Mouse (Mus musculus) intestine, embryonic 15.5 days (tissue): ENCODE results near the gene Mylk. TPM values are rescaled to one million over a fixed set of nuclear protein-coding genes. Genes with fewer than 3 reads are reported as not detected.
"Not testable (repeated sequence)": the region's sequence is repeated elsewhere in the genome, so short reads cannot be mapped to it uniquely, and the experiment has no call there.

ENCODE experiments used
- ATAC-seq: fragments of 200-750 bp; cut with Nextera tagmentation; 2 replicates; pipeline ENCODE4 v1.8.0; 2017; ENCODE audit warnings: moderate TSS enrichment, moderate library complexity
- H3K27ac ChIP-seq: fragments of 300-500 bp; sonication (generic); 2 replicates; pipeline ENCODE4 v1.5.1; 2015; ENCODE audit warnings: mild to moderate bottlenecking, inconsistent platforms
- H3K27me3 ChIP-seq: fragments of 300-500 bp; sonication (generic); replicated peaks from 2 replicates; pipeline ENCODE4 v1.6.1; 2015; ENCODE audit warnings: inconsistent platforms
- H3K36me3 ChIP-seq: fragments of 300-500 bp; sonication (generic); 2 replicates; pipeline ENCODE4 v1.6.1; 2015; ENCODE audit warnings: inconsistent platforms
- H3K4me1 ChIP-seq: fragments of 300-500 bp; sonication (generic); replicated peaks from 2 replicates; pipeline ENCODE4 v1.6.1; 2015; ENCODE audit warnings: inconsistent platforms
- H3K4me2 ChIP-seq: fragments of 300-500 bp; sonication (generic); replicated peaks from 2 replicates; pipeline ENCODE4 v1.6.1; 2015; ENCODE audit warnings: mild to moderate bottlenecking, inconsistent platforms
- H3K4me3 ChIP-seq: fragments of 300-500 bp; sonication (generic); replicated peaks from 2 replicates; pipeline ENCODE4 v1.5.1; 2015; ENCODE audit warnings: inconsistent platforms
- H3K9ac ChIP-seq: fragments of 300-500 bp; sonication (generic); 2 replicates; pipeline ENCODE4 v1.6.1; 2015; ENCODE audit warnings: inconsistent platforms
- H3K9me3 ChIP-seq: fragments of 300-500 bp; sonication (generic); 2 replicates; pipeline ENCODE4 v1.6.1; 2016; ENCODE audit warnings: inconsistent platforms
- whole genome bisulfite sequencing: fragments of 180-500 bp; shearing (Covaris S2); methylation state at CpG from one replicate; pipeline ENCODE4 v1.1.7; 2015; 5-methylcytosine and 5-hydroxymethylcytosine counted together
- polyA plus RNA-seq: library from polyadenylated mRNA; unstranded; fragments of >200 nt; fragmentation: Nextera tagmentation; extraction: Ambion mirVana; gene quantifications from 2 replicates; pipeline ENCODE4 v1.2.1, GENCODE M21; 2015

The Mylk gene
- polyA plus RNA-seq, 1 experiment from 2014 or later = 346 TPM

- Histone ChIP-seq H3K36me3 (no peaks in the 10 kb centered on the region), H3K9me3 (no peaks in the 10 kb centered on the region), H3K27me3 (no peaks in the 10 kb centered on the region), H3K27ac (no peak overlapping the region), H3K9ac (no peak overlapping the region), H3K4me3 (no peak overlapping the region), H3K4me1 (no peaks in the 10 kb centered on the region), H3K4me2 (no peak overlapping the region)
- ATAC-seq = no peak
- 60% methylated on average over 1 of the region's 1 CpGs for WGBS
These were observed 37.4 kb downstream of the Mylk start for GRCm38 (mm10) chr16:34782442-34782841.

GRCm38 (mm10) chr16:34783536-34783935, 38.5 kb downstream of the Mylk start:
- WGBS = 88% methylated on average over 5 of the region's 5 CpGs
- no peaks in the 10 kb centered on the region for H3K9me3 ChIP-seq
- H3K36me3 ChIP-seq = no peaks in the 10 kb centered on the region
- no peaks in the 10 kb centered on the region for H3K4me1 ChIP-seq
- no peak overlapping the region for H3K4me3 ChIP-seq
- H3K4me2 ChIP-seq = no peak overlapping the region
- no peak for ATAC-seq
- H3K27me3 ChIP-seq = no peaks in the 10 kb centered on the region
- no peak overlapping the region for H3K9ac ChIP-seq
- H3K27ac ChIP-seq = no peak overlapping the region

- 67% methylated on average over 4 of the region's 4 CpGs for WGBS
- no peaks in the 10 kb centered on the region for H3K9me3 ChIP-seq
- no peak overlapping the region for H3K4me3 ChIP-seq
- no peaks in the 10 kb centered on the region for H3K4me1 ChIP-seq
- H3K4me2 ChIP-seq = no peak overlapping the region
- no peak overlapping the region for H3K9ac ChIP-seq
- no peaks in the 10 kb centered on the region for H3K36me3 ChIP-seq
- H3K27ac ChIP-seq = no peak overlapping the region
- no peaks in the 10 kb centered on the region for H3K27me3 ChIP-seq
- ATAC-seq = no peak
These were observed 39.7 kb downstream of the Mylk start for GRCm38 (mm10) chr16:34784675-34785074.

GRCm38 (mm10) chr16:34792555-34792954, 47.5 kb downstream of the Mylk start:
- no peak overlapping the region for H3K27ac ChIP-seq
- no peak overlapping the region for H3K4me2 ChIP-seq
- H3K4me1 ChIP-seq = no peaks in the 10 kb centered on the region
- no peaks in the 10 kb centered on the region for H3K9me3 ChIP-seq
- no peaks in the 10 kb centered on the region for H3K27me3 ChIP-seq
- no peaks in the 10 kb centered on the region for H3K36me3 ChIP-seq
- WGBS = 65% methylated on average over 1 of the region's 1 CpGs
- no peak for ATAC-seq
- no peak overlapping the region for H3K9ac ChIP-seq
- no peak overlapping the region for H3K4me3 ChIP-seq

GRCm38 (mm10) chr16:34793000-34793399, 48.0 kb downstream of the Mylk start:
- WGBS = 71% methylated on average over 5 of the region's 5 CpGs
- Histone ChIP-seq H3K9me3 (no peaks in the 10 kb centered on the region), H3K4me3 (no peak overlapping the region), H3K27me3 (no peaks in the 10 kb centered on the region), H3K36me3 (no peaks in the 10 kb centered on the region), H3K4me1 (no peaks in the 10 kb centered on the region), H3K4me2 (no peak overlapping the region), H3K9ac (no peak overlapping the region), H3K27ac (no peak overlapping the region)
- no peak for ATAC-seq

- H3K27me3 ChIP-seq = no peaks in the 10 kb centered on the region
- H3K36me3 ChIP-seq = no peaks in the 10 kb centered on the region
- 71% methylated on average over 5 of the region's 5 CpGs for WGBS
- no peak overlapping the region for H3K27ac ChIP-seq
- H3K9ac ChIP-seq = no peak overlapping the region
- no peaks in the 10 kb centered on the region for H3K4me1 ChIP-seq
- no peaks in the 10 kb centered on the region for H3K9me3 ChIP-seq
- ATAC-seq = no peak
- no peak overlapping the region for H3K4me2 ChIP-seq
- H3K4me3 ChIP-seq = no peak overlapping the region
These were observed 56.2 kb downstream of the Mylk start for GRCm38 (mm10) chr16:34801222-34801621.

GRCm38 (mm10) chr16:34804286-34805010, 59.4 kb downstream of the Mylk start:
- Histone ChIP-seq H3K4me2 (no peak overlapping the region), H3K9ac (no peak overlapping the region), H3K27ac (no peak overlapping the region), H3K9me3 (no peaks in the 10 kb centered on the region), H3K4me3 (no peak overlapping the region), H3K36me3 (no peaks in the 10 kb centered on the region), H3K27me3 (no peaks in the 10 kb centered on the region), H3K4me1 (no peaks in the 10 kb centered on the region)
- no peak for ATAC-seq
- 51% methylated on average over 11 of the region's 11 CpGs for WGBS

- no peak overlapping the region for H3K4me3 ChIP-seq
- H3K4me2 ChIP-seq = peak overlapping the region; percentile 30
- peak; percentile 77 for ATAC-seq
- H3K9me3 ChIP-seq = no peaks in the 10 kb centered on the region
- 35% methylated on average over 16 of the region's 16 CpGs for WGBS
- no peak overlapping the region for H3K27ac ChIP-seq
- H3K9ac ChIP-seq = no peak overlapping the region
- no peaks in the 10 kb centered on the region for H3K36me3 ChIP-seq
- H3K4me1 ChIP-seq = no peaks in the 10 kb centered on the region
- H3K27me3 ChIP-seq = no peaks in the 10 kb centered on the region
These were observed 62.1 kb downstream of the Mylk start for GRCm38 (mm10) chr16:34806883-34807767.

- no peak for ATAC-seq
- no peak overlapping the region for H3K4me3 ChIP-seq
- H3K4me1 ChIP-seq = no peaks in the 10 kb centered on the region
- WGBS = 39% methylated on average over 11 of the region's 11 CpGs
- H3K9ac ChIP-seq = no peak overlapping the region
- H3K27me3 ChIP-seq = no peaks in the 10 kb centered on the region
- no peaks in the 10 kb centered on the region for H3K36me3 ChIP-seq
- no peak overlapping the region for H3K27ac ChIP-seq
- H3K4me2 ChIP-seq = peak overlapping the region; percentile 30
- H3K9me3 ChIP-seq = no peaks in the 10 kb centered on the region
These were observed 62.8 kb downstream of the Mylk start for GRCm38 (mm10) chr16:34807768-34808275.

GRCm38 (mm10) chr16:34812165-34812564, 67.2 kb downstream of the Mylk start:
- Histone ChIP-seq H3K4me1 (no peaks in the 10 kb centered on the region), H3K9me3 (no peaks in the 10 kb centered on the region), H3K36me3 (no peaks in the 10 kb centered on the region), H3K27ac (no peak overlapping the region), H3K4me2 (no peak overlapping the region), H3K27me3 (no peaks in the 10 kb centered on the region), H3K9ac (no peak overlapping the region), H3K4me3 (no peak overlapping the region)
- WGBS = 45% methylated on average over 2 of the region's 2 CpGs
- no peak for ATAC-seq

GRCm38 (mm10) chr16:34813161-34813560, 68.2 kb downstream of the Mylk start:
- not testable (repeated sequence) for H3K9ac ChIP-seq, H3K4me1 ChIP-seq, H3K27ac ChIP-seq, H3K4me3 ChIP-seq, H3K4me2 ChIP-seq, H3K36me3 ChIP-seq, H3K9me3 ChIP-seq, ATAC-seq, H3K27me3 ChIP-seq

GRCm38 (mm10) chr16:34813570-34813969, 68.6 kb downstream of the Mylk start:
- Histone ChIP-seq H3K4me1 (no peaks in the 10 kb centered on the region), H3K27me3 (no peaks in the 10 kb centered on the region), H3K4me2 (no peak overlapping the region), H3K4me3 (no peak overlapping the region), H3K9ac (no peak overlapping the region), H3K27ac (no peak overlapping the region), H3K36me3 (no peaks in the 10 kb centered on the region), H3K9me3 (no peaks in the 10 kb centered on the region)
- 73% methylated on average over 3 of the region's 3 CpGs for WGBS
- no peak for ATAC-seq
